Mouse (Mus musculus): Measurements from ENCODE around the gene Gm4302. TPM values are rescaled to one million over a fixed set of nuclear protein-coding genes. Genes with fewer than 3 reads are reported as not detected.
"Not testable (repeated sequence)": the region's sequence is repeated elsewhere in the genome, so short reads cannot be mapped to it uniquely, and the experiment has no call there.

Gene Gm4302
- not detected in 2 replicates for polyA plus RNA-seq (2016; fragmentation: Nextera tagmentation; extraction: Ambion mirVana)

GRCm38 (mm10) chr10:100340536-100340935, at the start of gene Gm4302:
Gm4302 (plus strand) TSS chr10:100340836.
- not testable (repeated sequence) for H3K27me3 ChIP-seq (ENCODE audit: insufficient read depth, poor library complexity, severe bottlenecking); H3K4me3 ChIP-seq; H3K36me3 ChIP-seq; H3K4me1 ChIP-seq (replicated peaks); H3K9me3 ChIP-seq; H3K27ac ChIP-seq; DNase-seq (ENCODE audit: low spot score)
- WGBS = no CpG with 5 or more reads among the region's 3 CpGs

- Histone ChIP-seq H3K27me3 (ENCODE audit: insufficient read depth, poor library complexity, severe bottlenecking) (no peaks in the 10 kb centered on the region), H3K4me3 (no peak overlapping the region), H3K36me3 (no peaks in the 10 kb centered on the region), H3K27ac (no peak overlapping the region), H3K4me1 (replicated peaks) (no peaks in the 10 kb centered on the region), H3K9me3 (no peaks in the 10 kb centered on the region)
- DNase-seq (ENCODE audit: low spot score) = no peak
- WGBS = 83% methylated on average over 2 of the region's 2 CpGs
Measured at GRCm38 (mm10) chr10:100296105-100296504, 44.5 kb upstream of the Gm4302 start.

GRCm38 (mm10) chr10:100300106-100300505, 40.5 kb upstream of the Gm4302 start:
- H3K27ac ChIP-seq; DNase-seq (ENCODE audit: low spot score): not testable (repeated sequence)

GRCm38 (mm10) chr10:100335376-100335775, 5.3 kb upstream of the Gm4302 start, which contains the start of gene Gm4301:
Gm4301 (plus strand) TSS chr10:100335676.
- WGBS = no CpG with 5 or more reads among the region's 2 CpGs
- H3K9me3 ChIP-seq; H3K27ac ChIP-seq; H3K4me1 ChIP-seq (replicated peaks); DNase-seq (ENCODE audit: low spot score); H3K36me3 ChIP-seq; H3K27me3 ChIP-seq (ENCODE audit: insufficient read depth, poor library complexity, severe bottlenecking); H3K4me3 ChIP-seq: not testable (repeated sequence)

More at GRCm38 (mm10) chr10:100300106-100300505, 40.5 kb upstream of the Gm4302 start:
- not testable (repeated sequence) for H3K36me3 ChIP-seq; H3K4me1 ChIP-seq (replicated peaks); H3K27me3 ChIP-seq (ENCODE audit: insufficient read depth, poor library complexity, severe bottlenecking); H3K4me3 ChIP-seq
- peaks cover 12% of the 10 kb centered on the region for H3K9me3 ChIP-seq

GRCm38 (mm10) chr10:100345672-100346071, 5.0 kb downstream of the Gm4302 start, which contains the start of gene Gm4303:
Gm4303 (plus strand) TSS chr10:100345972.
- not testable (repeated sequence) for DNase-seq (ENCODE audit: low spot score); H3K27ac ChIP-seq; H3K4me3 ChIP-seq; H3K9me3 ChIP-seq; H3K27me3 ChIP-seq (ENCODE audit: insufficient read depth, poor library complexity, severe bottlenecking); H3K36me3 ChIP-seq; H3K4me1 ChIP-seq (replicated peaks)
- no CpG with 5 or more reads among the region's 3 CpGs for WGBS

GRCm38 (mm10) chr10:100350793-100351192, 10.2 kb downstream of the Gm4302 start, which contains the start of gene Gm4305:
Gm4305 (plus strand) TSS chr10:100351093.
- not testable (repeated sequence) for H3K4me1 ChIP-seq (replicated peaks); H3K9me3 ChIP-seq; H3K27ac ChIP-seq; H3K36me3 ChIP-seq; H3K27me3 ChIP-seq (ENCODE audit: insufficient read depth, poor library complexity, severe bottlenecking); DNase-seq (ENCODE audit: low spot score); H3K4me3 ChIP-seq
- no CpG with 5 or more reads among the region's 3 CpGs for WGBS

GRCm38 (mm10) chr10:100356841-100357240, 16.2 kb downstream of the Gm4302 start:
- WGBS = 83% methylated on average over 2 of the region's 2 CpGs
- not testable (repeated sequence) for H3K36me3 ChIP-seq; H3K4me1 ChIP-seq (replicated peaks); H3K27me3 ChIP-seq (ENCODE audit: insufficient read depth, poor library complexity, severe bottlenecking); H3K9me3 ChIP-seq; DNase-seq (ENCODE audit: low spot score); H3K4me3 ChIP-seq; H3K27ac ChIP-seq

GRCm38 (mm10) chr10:100361038-100361437, 20.4 kb downstream of the Gm4302 start, which contains the start of gene Gm4307:
Gm4307 (plus strand) TSS chr10:100361338.
- not testable (repeated sequence) for H3K27me3 ChIP-seq (ENCODE audit: insufficient read depth, poor library complexity, severe bottlenecking); H3K4me3 ChIP-seq; H3K9me3 ChIP-seq; H3K4me1 ChIP-seq (replicated peaks); H3K27ac ChIP-seq; DNase-seq (ENCODE audit: low spot score); H3K36me3 ChIP-seq
- WGBS = no CpG with 5 or more reads among the region's 3 CpGs

GRCm38 (mm10) chr10:100382460-100382859, 41.8 kb downstream of the Gm4302 start, which contains the start of gene Gm4312:
Gm4312 (minus strand) TSS chr10:100382560.
- not testable (repeated sequence) for H3K9me3 ChIP-seq; H3K27ac ChIP-seq; H3K36me3 ChIP-seq; H3K27me3 ChIP-seq (ENCODE audit: insufficient read depth, poor library complexity, severe bottlenecking); H3K4me1 ChIP-seq (replicated peaks); DNase-seq (ENCODE audit: low spot score); H3K4me3 ChIP-seq
- WGBS = no CpG with 5 or more reads among the region's 2 CpGs

Other genes with a start within 250 kb of the Gm4302 start
- gene Gm4301, start 5.2 kb upstream of the Gm4302 start, polyA plus RNA-seq (2016; fragmentation: Nextera tagmentation; extraction: Ambion mirVana) = not detected in 2 replicates
- gene Gm4303, start 5.1 kb downstream of the Gm4302 start, polyA plus RNA-seq (2016; fragmentation: Nextera tagmentation; extraction: Ambion mirVana) = not detected in 2 replicates
- not detected in 2 replicates for gene Gm4305, start 10.3 kb downstream of the Gm4302 start, polyA plus RNA-seq (2016; fragmentation: Nextera tagmentation; extraction: Ambion mirVana)
- not detected in 2 replicates for gene Gm4307, start 20.5 kb downstream of the Gm4302 start, polyA plus RNA-seq (2016; fragmentation: Nextera tagmentation; extraction: Ambion mirVana)
- not detected in 2 replicates for gene Gm4312, start 41.7 kb downstream of the Gm4302 start, polyA plus RNA-seq (2016; fragmentation: Nextera tagmentation; extraction: Ambion mirVana)
- 15.5 and 20.1 TPM in 2 replicates for gene Tmtc3, start 146.5 kb downstream of the Gm4302 start, polyA plus RNA-seq (2016; fragmentation: Nextera tagmentation; extraction: Ambion mirVana)
- gene Cep290, start 146.7 kb downstream of the Gm4302 start, polyA plus RNA-seq (2016; fragmentation: Nextera tagmentation; extraction: Ambion mirVana) = 3.3 and 4.5 TPM in 2 replicates
- 9.0 and 9.4 TPM in 2 replicates for gene 4930430F08Rik, start 249.6 kb downstream of the Gm4302 start, polyA plus RNA-seq (2016; fragmentation: Nextera tagmentation; extraction: Ambion mirVana)
- not detected in 2 replicates for gene 1700017N19Rik, start 249.6 kb downstream of the Gm4302 start, polyA plus RNA-seq (2016; fragmentation: Nextera tagmentation; extraction: Ambion mirVana)

Measured in hindbrain, embryonic 10.5 days (tissue).